Mouse (Mus musculus) MEL (cell line): ENCODE results near the gene Lrrc49. TPM values are rescaled to one million over a fixed set of nuclear protein-coding genes. Genes with fewer than 3 reads are reported as not detected.

Experiments
- DNase-seq: peaks from one replicate; pipeline ENCODE4 v3.0.0; 2011; ENCODE audit warnings: low read depth, low spot score
- H3K27ac ChIP-seq: 2 replicates; pipeline ENCODE4 v1.5.1; 2012; ENCODE audit warnings: low read depth, mild to moderate bottlenecking, control low read depth, low read length, moderate library complexity; ENCODE audit not compliant: control insufficient read depth
- H3K27me3 ChIP-seq, 2 experiments: fragments of 150-350 bp in 1 of 2; sonication (generic) in 1 of 2; 2 replicates each; pipeline ENCODE4 v1.6.1; 2012; ENCODE audit warnings: low read length in 2 of 2, mild to moderate bottlenecking in 2 of 2, improper control_type of control experiment in 1 of 2, moderate library complexity in 1 of 2; ENCODE audit not compliant: insufficient read depth in 2 of 2, control insufficient read depth in 1 of 2
- H3K36me3 ChIP-seq, 2 experiments: 2 replicates each; pipeline ENCODE4 v1.6.1; 2012 to 2014; ENCODE audit warnings: low read length in 2 of 2, improper control_type of control experiment in 1 of 2, inconsistent platforms in 1 of 2, mild to moderate bottlenecking in 1 of 2; ENCODE audit not compliant: insufficient read depth in 2 of 2, control insufficient read depth in 1 of 2
- H3K4me1 ChIP-seq, 2 experiments: fragments of 150-350 bp in 1 of 2; sonication (generic) in 1 of 2; 2 replicates each; pipeline ENCODE4 v1.6.1; 2012; ENCODE audit warnings: low read length in 2 of 2, improper control_type of control experiment in 1 of 2, mild to moderate bottlenecking in 1 of 2; ENCODE audit not compliant: insufficient read depth in 2 of 2, control insufficient read depth in 1 of 2
- H3K4me3 ChIP-seq, 2 experiments: fragments of 150-350 bp in 1 of 2; sonication (generic) in 1 of 2; 2 replicates each; pipeline ENCODE4 v1.5.1; 2012; ENCODE audit warnings: low read depth in 2 of 2, low read length in 2 of 2, mild to moderate bottlenecking in 2 of 2, moderate library complexity in 2 of 2, control low read depth in 1 of 2, improper control_type of control experiment in 1 of 2; ENCODE audit not compliant: control insufficient read depth in 1 of 2, insufficient read depth in 1 of 2
- H3K79me2 ChIP-seq: 2 replicates; pipeline ENCODE4 v1.6.1; 2012; ENCODE audit warnings: mild to moderate bottlenecking, low read length, moderate library complexity; ENCODE audit not compliant: control insufficient read depth, poor library complexity, insufficient read depth
- H3K9ac ChIP-seq: 2 replicates; pipeline ENCODE4 v1.6.1; 2012; ENCODE audit warnings: low read depth, mild to moderate bottlenecking, control low read depth, low read length, moderate library complexity; ENCODE audit not compliant: control insufficient read depth, poor library complexity, severe bottlenecking
- H3K9me3 ChIP-seq: fragments of 150-350 bp; sonication (generic); replicated peaks from 2 replicates; pipeline ENCODE4 v1.6.1; 2012; ENCODE audit warnings: mild to moderate bottlenecking, low read length, improper control_type of control experiment, moderate library complexity; ENCODE audit not compliant: insufficient read depth
- BHLHE40 ChIP-seq: IDR thresholded peaks from 2 replicates; pipeline ENCODE4 v1.6.1; 2012; ENCODE audit warnings: low read depth, mild to moderate bottlenecking, inconsistent platforms, low read length, improper control_type of control experiment, borderline replicate concordance
- CHD2 ChIP-seq: IDR thresholded peaks from 2 replicates; pipeline ENCODE4 v1.6.1; 2011; ENCODE audit warnings: low read length, improper control_type of control experiment
- CTCF ChIP-seq, 3 experiments: IDR thresholded peaks in 2 of 3; conservative IDR thresholded peaks in 1 of 3; 2 replicates each; pipeline ENCODE4 v1.5.1; 2011 to 2012; ENCODE audit warnings: low read length in 3 of 3, low read depth in 2 of 3, mild to moderate bottlenecking in 2 of 3, improper control_type of control experiment in 1 of 3, inconsistent platforms in 1 of 3, mixed read lengths in 1 of 3, moderate library complexity in 1 of 3; ENCODE audit not compliant: control insufficient read depth in 1 of 3, insufficient read depth in 1 of 3, poor library complexity in 1 of 3, severe bottlenecking in 1 of 3
- GATA1 ChIP-seq: IDR thresholded peaks from 2 replicates; pipeline ENCODE4 v1.6.1; 2011; ENCODE audit warnings: low read depth, low read length, improper control_type of control experiment
- JUND ChIP-seq: IDR thresholded peaks from 2 replicates; pipeline ENCODE4 v1.6.1; 2011; ENCODE audit warnings: low read depth, mild to moderate bottlenecking, improper control_type of control experiment, low read length
- MAFK ChIP-seq: IDR thresholded peaks from 2 replicates; pipeline ENCODE4 v1.6.1; 2011; ENCODE audit warnings: low read depth, mild to moderate bottlenecking, low read length, improper control_type of control experiment, borderline replicate concordance
- MAX ChIP-seq: IDR thresholded peaks from 2 replicates; pipeline ENCODE4 v1.6.1; 2011; ENCODE audit warnings: low read length, improper control_type of control experiment
- MAZ ChIP-seq: IDR thresholded peaks from 2 replicates; pipeline ENCODE4 v1.6.1; 2012; ENCODE audit warnings: low read depth, mild to moderate bottlenecking, inconsistent platforms, low read length, improper control_type of control experiment
- MEF2A ChIP-seq: IDR thresholded peaks from 2 replicates; pipeline ENCODE4 v1.6.1; 2014; ENCODE audit warnings: low read depth, mild to moderate bottlenecking, inconsistent platforms, low read length, improper control_type of control experiment; ENCODE audit not compliant: poor library complexity, insufficient replicate concordance, severe bottlenecking; ENCODE audit errors: extremely low read depth
- MXI1 ChIP-seq: IDR thresholded peaks from 2 replicates; pipeline ENCODE4 v1.6.1; 2011; ENCODE audit warnings: mild to moderate bottlenecking, low read depth, low read length, improper control_type of control experiment
- MYC ChIP-seq: IDR thresholded peaks from 2 replicates; pipeline ENCODE4 v1.6.1; 2011; ENCODE audit warnings: low read depth, mild to moderate bottlenecking, low read length, improper control_type of control experiment, moderate library complexity
- POLR2AphosphoS2 ChIP-seq: IDR thresholded peaks from 2 replicates; pipeline ENCODE4 v1.6.1; 2011; ENCODE audit warnings: low read length, improper control_type of control experiment
- RAD21 ChIP-seq: IDR thresholded peaks from 2 replicates; pipeline ENCODE4 v1.6.1; 2011; ENCODE audit warnings: mild to moderate bottlenecking, low read depth, low read length, improper control_type of control experiment
- RCOR1 ChIP-seq: IDR thresholded peaks from 2 replicates; pipeline ENCODE4 v1.6.1; 2012; ENCODE audit warnings: low read depth, mild to moderate bottlenecking, inconsistent platforms, low read length, improper control_type of control experiment
- SMC3 ChIP-seq: IDR thresholded peaks from 2 replicates; pipeline ENCODE4 v1.6.1; 2011; ENCODE audit warnings: low read depth, low read length, improper control_type of control experiment
- TAL1 ChIP-seq: IDR thresholded peaks from 2 replicates; pipeline ENCODE4 v1.6.1; 2012; ENCODE audit warnings: mild to moderate bottlenecking, inconsistent platforms, low read length, moderate library complexity, mixed read lengths
- TBP ChIP-seq: IDR thresholded peaks from 2 replicates; pipeline ENCODE4 v1.8.0; 2011; ENCODE audit warnings: low read depth, low read length, improper control_type of control experiment
- UBTF ChIP-seq: IDR thresholded peaks from 2 replicates; pipeline ENCODE4 v1.6.1; 2012; ENCODE audit warnings: low read depth, mild to moderate bottlenecking, inconsistent platforms, low read length, improper control_type of control experiment, moderate library complexity, borderline replicate concordance; ENCODE audit not compliant: insufficient read depth
- polyA plus RNA-seq, 2 experiments: library from polyadenylated mRNA; stranded (reverse) in 1 of 2; unstranded in 1 of 2; fragments of >175 nt in 1 of 2; fragments of >200 nt in 1 of 2; gene quantifications; 2 replicates each; pipeline versions ENCODE4 v1.2.1 to v1.2.4; 2012; ENCODE audit warnings: low replicate concordance in 2 of 2, low read depth in 1 of 2; ENCODE audit not compliant: insufficient read length in 2 of 2, insufficient read depth in 1 of 2, missing spikeins in 1 of 2
- total RNA-seq: library from RNA; depleted of rRNA; stranded (reverse); fragments of 300-350 nt; gene quantifications from 2 replicates; pipeline ENCODE4 v1.2.3, GENCODE M21; 2012

The Lrrc49 gene
- total and polyA plus RNA-seq, 3 experiments, result 2.7 to 5.5 TPM; not detected in 1

GRCm38 (mm10) chr9:60676429-60676828 lies 11.5 kb downstream of the Lrrc49 start:
- Histone ChIP-seq H3K9ac (no peak overlapping the region), H3K9me3 (no peaks in the 10 kb centered on the region), H3K27ac (no peak overlapping the region), H3K4me3 (no peak overlapping the region), H3K36me3 (no peaks in the 10 kb centered on the region), H3K4me1 (no peaks in the 10 kb centered on the region), H3K27me3 (no peaks in the 10 kb centered on the region), H3K79me2 (no peaks in the 10 kb centered on the region)
- DNase-seq, result no peak
- TF ChIP-seq TAL1 (no peak), MAFK (no peak), CTCF (IDR thresholded peaks at IDR 0.05 in 2 of 3, conservative IDR thresholded peaks at IDR 0.05 in 1 of 3; ENCODE audit: control insufficient read depth in 1 of 3, insufficient read depth in 1 of 3, low read depth in 2 of 3, low read length in 3 of 3, poor library complexity in 1 of 3, severe bottlenecking in 1 of 3) (no peak), MAX (no peak), BHLHE40 (no peak), MXI1 (no peak), MAZ (no peak), CHD2 (no peak), RAD21 (no peak), TBP (no peak), SMC3 (no peak)

DNA sequence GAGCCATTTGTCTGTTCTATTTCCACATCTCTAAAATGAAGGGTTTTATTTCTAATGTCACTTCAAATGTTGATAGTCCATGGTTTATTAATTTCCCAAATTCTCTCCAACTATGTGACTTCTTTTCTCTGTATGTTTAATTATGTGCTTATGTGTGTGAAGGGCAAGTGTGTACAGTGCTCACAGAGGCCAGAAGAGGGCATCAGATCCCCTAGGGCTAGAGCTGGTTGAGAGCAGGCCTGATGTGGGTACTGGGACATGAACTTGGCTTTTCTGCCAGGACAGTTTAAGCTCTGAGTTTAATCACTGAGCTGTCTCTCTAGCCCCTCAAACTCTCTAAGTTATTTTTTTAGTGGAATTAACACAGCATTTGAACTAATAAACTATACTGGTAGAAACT lies 13.2 kb downstream of the Lrrc49 start:
- no peaks in the 10 kb centered on the region for H3K79me2 ChIP-seq
- no peaks in the 10 kb centered on the region for H3K9me3 ChIP-seq
- H3K27ac ChIP-seq, result no peak overlapping the region
- no peaks in the 10 kb centered on the region for H3K27me3 ChIP-seq
- H3K9ac ChIP-seq, result no peak overlapping the region
- no peaks in the 10 kb centered on the region for H3K36me3 ChIP-seq
- no peaks in the 10 kb centered on the region for H3K4me1 ChIP-seq
- H3K4me3 ChIP-seq, result no peak overlapping the region
- TF ChIP-seq MYC, result no peak
- peak; percentile 6 to 34 (median 28); a peak in 5 of 6 replicates for TF ChIP-seq CTCF (IDR thresholded peaks at IDR 0.05 in 2 of 3, conservative IDR thresholded peaks at IDR 0.05 in 1 of 3; ENCODE audit: control insufficient read depth in 1 of 3, insufficient read depth in 1 of 3, low read depth in 2 of 3, low read length in 3 of 3, poor library complexity in 1 of 3, severe bottlenecking in 1 of 3)
- no peak for TF ChIP-seq UBTF
- no peak for TF ChIP-seq RCOR1
- no peak for TF ChIP-seq MAX
- no peak for TF ChIP-seq POLR2AphosphoS2
- no peak for TF ChIP-seq GATA1
- TF ChIP-seq JUND, result no peak
- TF ChIP-seq MEF2A, result no peak
- peak; percentile 19; the same call in 1 of the 2 replicates for TF ChIP-seq SMC3
- peak; percentile 23 for DNase-seq
